Mouse (Mus musculus) cortical plate, adult 2 months (tissue): ENCODE results near the gene Rnpepl1.

Source experiments
- CTCF ChIP-seq: fragments of 200-500 bp; IDR thresholded peaks from 2 replicates; pipeline ENCODE4 v1.5.1; 2011; ENCODE audit warnings: mild to moderate bottlenecking, control low read depth, low read length; ENCODE audit not compliant: insufficient read depth; ENCODE audit errors: extremely low read depth
- POLR2A ChIP-seq: fragments of 200-500 bp; IDR thresholded peaks from 2 replicates; pipeline ENCODE4 v1.6.1; 2011; ENCODE audit warnings: mild to moderate bottlenecking, low read length, control low read depth; ENCODE audit not compliant: insufficient read depth; ENCODE audit errors: extremely low read depth

- TF ChIP-seq CTCF (no peak), POLR2A (no peak)
Measured at GRCm38 (mm10) chr1:92935977-92936376, 25.4 kb downstream of the Rnpepl1 start.
